Mouse (Mus musculus) frontal cortex, postnatal 25 days (tissue): Measurements from ENCODE around the gene Lingo1.

Experiments
- DNase-seq, 2 experiments: peaks; one replicate each; pipeline ENCODE4 v3.0.0; 2022; ENCODE audit warnings: low spot score in 2 of 2

Gene Lingo1

DNA sequence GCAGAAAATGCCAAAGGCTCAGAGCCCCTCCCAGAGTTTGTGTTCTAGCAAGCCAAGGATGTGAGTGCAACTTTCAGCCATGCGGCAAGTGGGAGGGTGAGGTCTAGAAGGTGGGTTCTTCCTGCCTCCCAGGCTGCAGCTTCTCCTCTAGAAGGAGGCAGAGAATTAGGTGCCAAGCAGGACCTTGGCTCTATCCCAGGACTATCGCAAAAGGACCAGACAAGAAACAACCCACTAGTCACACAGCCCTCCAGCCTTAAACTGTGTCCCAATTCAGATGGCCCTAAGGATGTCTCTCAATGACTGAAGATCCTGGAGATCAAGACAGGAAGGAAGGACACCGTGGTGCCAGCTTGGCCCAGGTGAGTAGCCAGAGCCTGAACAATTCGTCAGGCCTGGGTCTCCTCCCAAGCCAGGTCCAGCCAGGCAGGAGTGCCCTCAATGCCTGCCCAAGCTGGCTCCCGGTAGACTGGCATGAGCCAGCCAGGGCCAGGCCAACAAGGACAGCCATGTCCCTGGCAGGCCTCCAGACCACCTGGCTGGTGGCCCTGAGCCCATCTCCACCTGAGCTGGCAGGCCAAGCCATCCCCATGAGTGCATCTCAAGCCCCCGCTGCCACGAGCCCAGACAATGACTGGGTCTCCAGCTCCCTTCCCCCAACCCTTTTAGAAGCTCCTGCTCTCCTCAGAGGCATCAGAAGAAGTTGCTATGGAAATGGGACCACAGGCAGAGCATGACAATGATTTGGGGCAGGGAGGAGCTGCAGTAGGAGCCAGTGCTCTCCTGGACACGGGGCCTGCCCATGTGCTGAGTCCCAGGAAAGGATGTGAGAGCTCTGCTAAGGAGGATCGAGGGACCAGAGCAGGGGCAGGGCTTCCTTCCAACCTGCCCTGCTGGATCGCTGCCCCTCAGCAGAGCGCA, 19.1 kb downstream of the Lingo1 start:
- DNase-seq = no peak

DNA sequence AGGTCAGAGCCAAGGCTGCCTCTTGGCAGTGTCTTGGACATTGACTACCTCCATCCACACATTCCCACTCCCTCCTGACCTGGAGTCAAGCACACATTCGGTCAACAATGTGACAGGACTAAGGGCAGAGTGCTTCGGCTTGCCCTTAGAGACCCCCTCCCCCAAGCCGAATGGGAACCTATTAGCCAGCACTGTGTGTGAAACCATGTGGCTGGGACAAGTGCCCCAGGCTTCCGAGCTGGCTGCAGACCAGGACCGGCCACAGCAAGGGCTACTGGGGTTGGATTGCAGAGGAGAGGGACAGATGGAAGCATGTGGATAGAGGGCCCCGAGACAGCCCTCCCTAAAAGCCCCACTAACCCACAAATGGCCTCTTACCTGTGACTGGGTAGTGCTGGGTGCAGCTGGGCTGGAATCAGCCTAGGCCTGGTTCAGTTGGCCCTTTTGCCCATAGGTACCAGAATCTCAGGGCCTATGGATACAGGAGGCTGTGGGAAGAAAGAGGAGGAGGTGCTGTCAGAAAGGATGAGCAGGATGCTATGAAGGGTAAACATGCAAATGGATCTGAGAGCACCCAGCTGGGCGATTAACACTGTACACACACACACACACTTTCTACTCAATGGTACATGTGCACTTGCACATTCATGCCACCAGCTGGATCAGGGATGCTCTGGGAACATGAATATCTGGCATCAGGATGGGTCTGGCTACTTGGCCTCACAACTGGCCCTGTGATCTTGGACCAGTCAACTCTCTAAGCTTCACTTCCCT, 20.9 kb downstream of the Lingo1 start:
- no peak for DNase-seq

DNA sequence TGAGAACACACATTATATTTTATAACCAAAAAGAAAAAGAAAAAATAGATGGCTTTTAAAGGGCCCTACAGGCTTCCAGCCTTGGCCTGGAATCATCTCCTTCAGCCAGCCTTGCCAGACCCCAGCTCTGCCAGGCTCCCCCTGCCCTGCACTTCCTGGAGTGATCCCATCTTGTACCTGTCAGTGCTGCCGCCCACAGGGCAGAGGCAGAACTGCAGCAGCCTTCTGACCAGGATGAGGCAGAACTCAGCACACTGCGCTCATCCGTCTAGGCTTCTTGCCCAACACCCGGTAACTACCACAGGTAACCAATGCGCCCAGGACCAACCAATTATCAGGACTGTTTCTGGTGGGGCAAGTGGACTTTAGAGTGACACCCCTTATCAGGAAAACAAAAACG, 22.0 kb downstream of the Lingo1 start:
- DNase-seq = peak in 1 of 2 experiments; percentile 41

DNA sequence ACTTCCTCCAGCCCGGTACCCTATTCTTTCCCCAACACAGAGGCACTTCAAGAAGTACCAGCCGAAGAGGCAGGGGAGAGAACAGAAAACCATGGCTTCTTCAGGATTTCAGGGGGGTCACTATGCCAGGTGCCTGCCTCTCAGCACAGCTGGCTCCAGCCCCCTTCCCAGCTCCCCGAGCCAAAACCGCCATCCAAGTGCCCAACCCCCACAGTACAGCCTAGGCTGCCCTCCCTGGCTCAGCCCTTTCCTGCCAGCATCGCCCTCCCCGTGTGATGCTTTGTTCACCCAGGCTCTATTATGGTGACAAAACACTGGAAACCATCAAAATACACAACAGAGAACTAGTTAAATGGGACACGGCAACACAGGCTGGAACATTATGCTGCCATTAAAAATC, 22.6 kb downstream of the Lingo1 start:
- DNase-seq = no peak

DNA sequence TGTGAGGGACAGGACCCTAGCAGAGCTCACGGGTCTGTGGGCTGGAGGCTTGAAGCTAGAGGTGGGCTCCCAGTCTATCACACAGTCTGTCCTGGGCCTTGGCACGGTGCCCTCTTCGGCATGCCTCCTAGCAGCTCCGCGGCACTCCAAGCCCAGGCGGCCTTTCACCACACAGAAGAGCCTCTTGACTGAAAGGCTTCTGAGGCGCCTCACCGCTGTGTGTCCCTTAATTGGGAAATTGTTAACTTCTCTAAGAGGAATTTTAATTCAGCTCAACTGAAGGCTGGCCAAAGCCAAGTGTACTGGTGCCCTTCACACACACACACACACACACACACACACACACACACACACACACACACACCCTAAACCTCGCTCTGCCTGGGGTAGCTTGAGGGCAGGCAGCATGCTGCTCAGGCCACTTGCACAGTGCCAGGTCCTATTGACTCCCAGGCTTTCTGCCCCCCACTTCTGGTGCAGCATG, 28.6 kb downstream of the Lingo1 start:
- DNase-seq = no peak

DNA sequence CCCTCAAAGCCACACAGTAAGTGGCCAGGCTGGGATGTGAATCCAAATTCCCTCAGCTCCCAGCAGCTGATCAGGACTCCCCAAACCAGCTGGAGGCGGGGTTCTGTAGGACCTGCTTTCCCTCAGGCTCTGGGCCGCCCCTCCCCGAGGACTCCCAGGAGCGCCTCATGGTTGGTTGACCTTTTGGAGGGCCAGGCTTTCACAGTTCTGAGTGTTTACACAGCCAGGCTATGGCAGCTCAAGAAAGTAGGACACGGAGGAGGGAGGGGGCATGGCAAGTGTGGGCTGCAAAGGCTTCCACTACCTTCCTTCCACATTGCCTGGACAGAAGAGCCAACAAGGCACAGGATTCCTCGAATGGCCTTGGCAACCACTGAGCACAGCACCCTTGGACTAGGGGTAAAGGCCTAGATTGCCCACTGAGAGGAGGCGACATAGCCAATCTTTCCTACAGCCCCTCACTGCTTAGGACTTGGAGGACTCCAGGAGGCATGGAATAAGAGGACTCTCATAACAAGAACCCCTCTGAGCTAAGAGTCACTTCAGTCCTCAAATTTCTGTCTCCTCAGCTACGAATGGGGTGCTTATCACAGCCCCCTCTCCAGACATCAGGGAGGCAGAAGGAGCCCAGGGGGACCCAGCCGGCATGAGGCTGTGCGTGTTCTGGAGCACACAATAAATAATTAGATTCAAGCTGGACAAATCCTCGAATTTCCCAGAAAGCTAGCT, 29.5 kb downstream of the Lingo1 start:
- DNase-seq = no peak

GRCm38 (mm10) chr9:56762106-56762562, 34.1 kb downstream of the Lingo1 start:
- DNase-seq = no peak

- no peak for DNase-seq
These were observed 38.5 kb downstream of the Lingo1 start for GRCm38 (mm10) chr9:56757791-56758190.

- DNase-seq = no peak
These were observed 41.1 kb downstream of the Lingo1 start for GRCm38 (mm10) chr9:56755119-56755518.

GRCm38 (mm10) chr9:56753386-56753785, 42.9 kb downstream of the Lingo1 start:
- no peak for DNase-seq

DNA sequence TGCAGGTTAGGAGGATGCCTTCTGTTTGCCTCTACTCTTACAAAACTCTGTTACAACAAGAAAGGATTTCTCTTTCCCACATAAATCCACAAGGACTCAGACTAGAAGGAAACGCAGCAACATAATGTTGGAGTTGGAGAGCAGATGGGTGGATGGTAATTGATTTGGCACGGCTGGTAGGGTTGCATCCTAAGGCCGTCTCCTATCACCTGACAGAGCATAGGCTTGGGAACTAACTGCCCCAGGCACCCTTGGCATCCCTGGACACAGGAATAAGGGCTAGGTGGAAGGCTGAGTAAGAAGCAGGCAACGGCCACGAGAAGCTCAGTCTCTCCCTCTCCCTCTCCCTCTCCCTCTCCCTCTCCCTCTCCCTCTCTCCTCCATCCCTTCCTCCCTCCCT, 48.2 kb downstream of the Lingo1 start:
- no peak for DNase-seq

DNA sequence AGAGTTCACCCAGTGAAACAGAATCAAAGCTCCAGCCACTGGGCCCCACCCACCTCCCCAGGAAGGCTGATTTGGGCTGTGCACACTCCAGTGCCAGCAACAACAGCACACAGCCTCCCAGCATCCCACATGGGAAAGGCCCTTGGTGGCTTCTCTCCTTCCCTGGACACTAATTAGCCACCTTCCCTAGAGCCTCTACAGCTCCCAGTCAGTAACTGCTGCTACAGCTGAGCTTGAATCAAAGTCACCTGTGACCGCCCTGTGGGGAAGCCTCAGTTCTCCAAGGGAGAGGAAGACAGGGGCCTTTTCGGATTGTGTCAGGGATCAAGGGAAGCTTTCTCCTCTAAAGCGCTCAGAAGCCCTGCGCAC, 49.4 kb downstream of the Lingo1 start:
- no peak for DNase-seq

DNA sequence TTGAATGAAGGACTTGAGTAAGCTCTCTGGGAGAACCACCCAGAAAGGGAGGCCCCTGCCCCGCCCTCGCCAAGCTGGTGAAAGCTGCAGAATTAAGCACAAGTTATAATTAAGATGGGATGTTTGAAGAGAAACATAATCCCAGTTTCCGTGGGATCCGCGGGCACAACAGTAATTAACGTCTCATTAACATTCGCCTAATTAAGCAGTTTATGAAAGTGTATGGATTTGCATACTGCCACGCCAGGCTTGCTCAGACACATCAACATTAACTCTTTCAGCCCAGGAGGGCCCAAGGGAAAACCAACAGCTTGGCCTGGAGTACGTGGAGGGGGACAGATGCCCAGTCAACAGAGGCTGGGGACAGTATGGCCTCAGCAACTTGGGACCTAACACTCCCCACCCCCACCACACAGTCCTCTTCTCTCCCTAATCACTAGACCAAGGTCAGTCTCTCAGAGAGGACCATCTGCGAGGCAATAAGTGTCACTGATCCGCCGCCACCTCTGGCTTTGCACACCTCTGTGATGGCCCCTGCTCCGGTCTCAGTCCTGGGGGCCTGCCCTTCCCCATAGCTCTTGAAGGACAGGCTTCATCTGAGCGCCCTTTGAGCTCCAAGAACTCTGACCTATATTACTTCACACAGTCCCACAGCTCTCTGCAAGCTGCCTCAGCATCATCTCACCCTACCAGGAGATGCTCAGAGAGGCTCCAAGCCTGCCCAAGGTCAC, 49.9 kb downstream of the Lingo1 start:
- no peak for DNase-seq

DNA sequence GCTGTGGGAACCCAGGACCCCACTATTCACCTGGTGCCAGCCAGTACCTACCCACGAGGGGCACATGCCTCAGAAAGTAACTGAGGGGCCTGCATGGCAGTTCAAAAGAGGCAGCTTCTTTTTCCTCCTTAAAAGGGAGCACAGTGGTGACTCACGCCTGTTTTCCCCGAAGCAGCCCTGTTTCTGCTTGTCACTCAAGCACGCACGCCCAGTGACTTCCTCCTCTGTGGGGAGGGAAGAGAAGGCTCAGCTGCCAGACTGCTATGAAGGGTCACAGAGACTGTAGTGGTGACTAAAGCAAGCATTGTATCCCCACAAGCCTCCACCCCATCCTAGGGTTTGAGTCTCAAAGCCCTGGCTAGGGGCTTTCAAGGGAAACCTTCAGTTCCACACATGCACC, 51.9 kb downstream of the Lingo1 start:
- no peak for DNase-seq

GRCm38 (mm10) chr9:56739181-56739737, 57.0 kb downstream of the Lingo1 start:
- DNase-seq = no peak

- DNase-seq = no peak
These were observed 57.8 kb downstream of the Lingo1 start for GRCm38 (mm10) chr9:56738261-56739171.

GRCm38 (mm10) chr9:56734398-56734797, 61.9 kb downstream of the Lingo1 start:
- no peak for DNase-seq

GRCm38 (mm10) chr9:56730997-56731396, 65.3 kb downstream of the Lingo1 start:
- no peak for DNase-seq

DNA sequence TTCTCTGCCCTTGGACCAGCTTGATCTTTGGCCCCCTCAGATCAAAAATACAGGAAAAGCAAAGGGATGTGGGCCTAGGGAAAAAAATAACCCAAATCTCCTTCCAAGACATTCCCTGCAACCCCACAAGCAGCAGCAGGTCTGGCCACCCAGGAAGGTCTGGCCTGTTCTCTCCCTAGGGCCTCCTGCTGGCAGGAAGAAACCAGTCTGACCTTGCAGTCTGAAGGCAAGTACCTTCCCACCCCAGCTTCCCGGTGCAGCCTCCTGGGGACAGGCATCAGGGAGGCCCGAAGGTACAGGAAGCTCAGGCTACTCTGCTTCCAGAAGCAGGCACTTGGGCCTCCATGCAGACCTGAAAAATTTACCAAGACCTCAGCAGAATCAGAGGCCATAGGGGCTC, 67.1 kb downstream of the Lingo1 start:
- no peak for DNase-seq
